Mouse (Mus musculus) naive thymus-derived CD4-positive, alpha-beta T cell, adult 5 months (primary cell): ENCODE measurements around the gene Gfpt1. TPM values are rescaled to one million over a fixed set of nuclear protein-coding genes. Genes with fewer than 3 reads are reported as not detected.

Experiments used
- polyA plus RNA-seq: library from polyadenylated mRNA; unstranded; fragments of 100-300 nt; shearing (Covaris generic); gene quantifications from one replicate; pipeline ENCODE4 v1.2.1, GENCODE M21; 2017

Gene Gfpt1
- polyA plus RNA-seq: 21.7 TPM

GRCm38 (mm10) chr6:87042337-87043130, at the start of gene Gfpt1:
Gene Gfpt1 (plus strand): TSS chr6:87042846.

GRCm38 (mm10) chr6:87008887-87009286, 33.8 kb upstream of the Gfpt1 start, which contains the start of gene Nfu1:
Gene Nfu1 (plus strand): TSS chr6:87009236.

GRCm38 (mm10) chr6:87104123-87104796, 61.6 kb downstream of the Gfpt1 start, which contains the start of gene D6Ertd527e:
Gene D6Ertd527e (plus strand): TSS chr6:87104746.

Other genes starting within 250 kb of the Gfpt1 start
- 0.88 TPM for gene Anxa4, start 249.3 kb upstream of the Gfpt1 start, polyA plus RNA-seq
- gene Aak1, start 193.3 kb upstream of the Gfpt1 start, polyA plus RNA-seq: 112 TPM
- gene Nfu1, start 33.6 kb upstream of the Gfpt1 start, polyA plus RNA-seq: 72.1 TPM
- gene D6Ertd527e, start 61.9 kb downstream of the Gfpt1 start, polyA plus RNA-seq: 0.31 TPM